Mouse (Mus musculus) common myeloid progenitor, adult 5-6 weeks (primary cell): ENCODE measurements at regions not wholly inside any gene's neighbourhood (a gene's known extent, or its start where the extent isn't known, plus 50 kb on each side); places are given as distances from the start of the nearest gene placed in this dataset.

ENCODE experiments used
- ATAC-seq: replicated peaks from 2 replicates; pipeline ENCODE4 v1.8.0; 2016; ENCODE audit warnings: low read depth, mild to moderate bottlenecking, moderate TSS enrichment, inconsistent platforms; ENCODE audit not compliant: poor library complexity, severe bottlenecking

DNA sequence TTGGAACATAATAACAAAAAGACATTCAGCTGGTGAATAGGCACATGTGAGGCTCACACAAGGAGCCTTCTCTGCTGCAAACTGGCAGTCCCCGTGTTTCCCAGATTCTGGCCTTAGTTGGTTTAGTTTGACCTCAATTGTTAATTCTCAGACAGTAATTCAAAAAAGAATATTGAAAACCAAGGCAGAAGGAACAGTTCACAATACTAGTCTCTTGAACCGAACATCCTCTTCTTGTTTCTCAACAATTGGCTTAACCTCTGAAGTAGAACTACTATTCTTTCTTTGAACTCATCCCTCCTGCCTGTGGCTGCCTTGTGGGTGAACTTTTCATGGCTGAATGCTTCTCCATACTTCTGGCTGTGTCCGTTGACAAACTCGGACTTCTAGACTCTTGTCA, 110.4 kb upstream of the Neil3 start:
- no peak for ATAC-seq

DNA sequence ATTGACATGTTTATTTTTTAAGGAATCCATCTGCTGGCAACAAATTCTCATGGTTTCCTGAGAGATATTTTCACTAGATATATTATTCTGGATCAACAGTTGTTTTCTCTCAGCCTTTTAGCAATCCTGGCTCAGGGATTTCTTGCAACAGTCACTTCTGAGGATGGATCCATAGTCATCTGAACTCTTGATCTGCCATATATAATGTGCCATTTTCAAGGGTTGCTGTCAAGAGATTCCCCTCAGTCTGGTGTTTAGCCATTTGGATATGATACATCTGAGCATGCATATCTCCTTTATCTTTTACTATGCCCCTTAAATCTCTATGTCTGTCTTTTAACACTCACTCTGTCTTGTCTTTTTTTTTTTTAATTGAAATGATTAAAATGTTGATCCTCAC, 130.3 kb upstream of the Neil3 start:
- no peak for ATAC-seq

DNA sequence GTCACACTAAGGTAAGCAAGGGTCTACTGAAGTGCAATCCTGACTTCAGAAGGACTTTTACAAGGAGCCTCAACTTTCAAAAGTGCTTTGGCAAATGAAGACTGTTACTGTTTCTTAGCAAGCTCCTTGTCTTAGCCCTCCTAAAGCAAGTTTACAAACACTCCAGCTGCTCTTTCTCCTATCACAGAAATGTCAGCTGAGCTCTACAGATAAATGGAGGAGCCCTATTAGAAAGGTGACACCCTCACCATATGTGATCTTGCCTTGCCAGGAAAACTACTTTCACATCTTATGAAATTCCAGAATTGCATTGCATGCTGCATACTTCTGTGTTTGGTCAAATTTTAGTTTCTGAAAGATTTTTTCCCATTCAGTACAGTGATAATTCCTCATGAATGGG, 136.6 kb upstream of the Neil3 start:
- no peak for ATAC-seq

DNA sequence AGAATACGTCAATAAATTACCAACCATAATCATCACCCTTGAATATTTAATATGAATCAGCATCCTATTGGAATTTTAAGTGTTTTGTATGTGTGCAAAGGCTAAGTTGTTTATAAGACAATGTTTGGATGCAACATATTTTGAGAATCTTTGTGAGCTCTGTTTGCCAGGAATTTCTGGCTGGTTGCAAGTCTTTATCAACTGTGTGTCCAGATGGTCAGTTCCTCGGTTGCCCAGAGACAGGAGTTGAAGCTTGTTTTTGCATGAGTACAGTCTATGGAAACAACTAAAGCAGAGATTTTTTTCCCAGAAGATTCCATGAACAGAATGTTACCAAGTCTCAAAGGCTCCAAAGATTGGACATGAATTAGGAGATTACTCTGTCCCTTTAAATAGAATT, 142.0 kb upstream of the Neil3 start:
- no peak for ATAC-seq

DNA sequence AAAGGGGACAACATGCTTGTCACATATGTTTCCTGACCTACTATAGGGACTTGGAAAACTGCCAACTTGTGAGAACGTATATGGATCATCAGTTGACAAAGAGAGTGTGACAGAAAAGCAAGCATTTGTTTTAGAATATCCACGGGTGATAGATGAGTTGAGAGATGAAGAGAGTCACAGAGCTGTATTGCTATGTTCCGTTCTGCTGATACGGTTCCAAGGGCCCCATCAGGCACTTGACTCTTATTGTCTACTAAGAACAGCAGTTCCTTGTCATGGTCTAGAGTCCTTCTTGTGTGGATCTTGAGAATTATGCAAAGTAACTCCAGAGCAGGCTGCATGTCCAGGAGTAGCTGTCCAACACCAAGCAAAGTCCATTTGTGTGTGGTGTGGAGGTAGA, 143.0 kb upstream of the Neil3 start:
- ATAC-seq, result no peak

DNA sequence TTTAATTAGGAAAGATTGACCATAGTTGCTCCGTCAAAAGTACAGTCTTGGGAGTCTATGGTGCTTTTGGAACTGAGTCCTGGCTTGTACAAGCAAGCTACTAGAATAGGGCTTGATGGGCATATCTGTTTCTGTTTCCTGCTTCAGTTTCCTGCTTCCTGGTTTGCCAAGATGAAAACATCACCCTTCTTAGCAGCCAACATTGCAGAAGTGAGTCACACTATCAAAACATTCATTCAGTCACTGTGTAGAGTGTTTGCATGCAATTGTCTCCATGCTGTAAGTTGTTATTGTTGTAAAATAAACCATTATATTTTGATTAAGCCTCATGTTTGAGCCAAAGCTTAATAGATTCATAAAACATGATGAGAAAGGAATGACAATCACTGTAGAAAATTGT, 149.3 kb upstream of the Neil3 start:
- ATAC-seq, result no peak

DNA sequence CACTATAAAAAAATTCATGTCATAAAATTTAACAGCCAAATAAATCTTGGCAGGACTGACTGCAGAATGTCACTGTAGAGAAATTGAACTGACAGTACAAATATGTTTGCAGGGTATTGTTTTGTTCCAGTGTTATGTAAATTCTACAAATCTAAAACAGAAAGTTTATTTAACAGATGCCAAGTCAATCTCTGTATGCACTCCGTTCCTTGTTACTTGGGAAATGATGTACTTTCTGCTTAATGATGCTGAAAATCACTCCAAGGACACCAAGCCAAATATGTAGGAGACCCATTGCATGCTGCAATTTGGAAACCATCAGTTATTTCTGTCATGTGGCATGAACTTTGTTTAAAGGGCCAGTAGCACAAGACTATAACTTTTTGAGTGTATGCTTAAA, 182.3 kb upstream of the Neil3 start:
- no peak for ATAC-seq

DNA sequence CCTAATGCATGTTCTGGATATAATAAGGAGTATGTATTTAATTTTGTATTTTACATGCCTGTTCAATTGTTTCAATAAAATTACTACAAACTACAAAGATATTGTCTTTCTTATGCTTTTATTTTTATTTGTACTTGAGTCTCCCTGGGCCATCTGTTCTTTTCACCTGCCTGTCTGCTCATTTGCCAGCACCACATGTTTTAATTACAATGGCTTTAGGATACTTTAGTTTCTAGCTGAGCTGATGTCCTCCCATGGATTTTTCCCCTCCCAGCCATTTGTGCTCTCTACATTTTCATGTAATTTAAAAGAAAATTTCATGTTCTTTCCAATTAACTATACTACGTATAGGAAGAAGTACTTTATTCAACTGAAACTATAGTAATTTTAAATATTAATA, 188.5 kb upstream of the Neil3 start:
- ATAC-seq, result no peak

DNA sequence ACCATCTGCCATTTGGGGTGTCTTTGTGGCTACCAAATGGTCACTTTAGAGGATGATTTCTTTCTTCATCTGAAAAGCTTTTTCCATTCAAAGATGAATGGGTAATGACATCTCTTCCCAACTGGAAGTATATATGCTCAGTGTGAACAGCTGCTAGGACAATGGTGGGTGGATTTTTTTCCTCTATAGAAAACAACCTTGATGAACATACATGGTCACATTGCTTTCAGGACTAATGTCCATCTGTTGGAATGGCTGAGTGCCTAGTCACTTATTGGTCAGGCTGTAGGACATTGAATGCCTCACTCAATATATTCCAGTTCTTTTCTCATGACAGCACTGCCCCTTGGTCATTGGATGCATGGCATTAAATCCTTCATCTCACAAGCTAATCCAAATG, 209.0 kb upstream of the Neil3 start:
- ATAC-seq, result no peak

DNA sequence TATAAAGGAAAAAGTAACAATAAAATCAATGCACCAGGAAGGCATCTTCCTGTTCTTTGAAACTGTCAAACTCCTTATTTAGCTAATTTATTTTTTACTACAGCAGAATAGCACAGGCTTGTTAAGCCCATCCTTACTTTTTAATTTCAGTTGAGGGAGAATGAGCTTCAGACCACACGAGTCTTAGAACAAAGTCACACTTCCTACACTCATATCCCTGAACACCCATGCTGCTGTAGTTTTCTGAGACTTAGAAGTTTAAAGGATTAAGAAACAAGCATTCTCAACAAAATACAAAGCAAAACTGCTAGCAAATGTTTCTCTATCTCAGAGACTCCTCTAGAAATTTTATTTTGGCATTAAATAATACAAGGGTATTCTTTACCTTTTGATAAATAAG, 208.8 kb upstream of the Vegfc start:
- no peak for ATAC-seq

DNA sequence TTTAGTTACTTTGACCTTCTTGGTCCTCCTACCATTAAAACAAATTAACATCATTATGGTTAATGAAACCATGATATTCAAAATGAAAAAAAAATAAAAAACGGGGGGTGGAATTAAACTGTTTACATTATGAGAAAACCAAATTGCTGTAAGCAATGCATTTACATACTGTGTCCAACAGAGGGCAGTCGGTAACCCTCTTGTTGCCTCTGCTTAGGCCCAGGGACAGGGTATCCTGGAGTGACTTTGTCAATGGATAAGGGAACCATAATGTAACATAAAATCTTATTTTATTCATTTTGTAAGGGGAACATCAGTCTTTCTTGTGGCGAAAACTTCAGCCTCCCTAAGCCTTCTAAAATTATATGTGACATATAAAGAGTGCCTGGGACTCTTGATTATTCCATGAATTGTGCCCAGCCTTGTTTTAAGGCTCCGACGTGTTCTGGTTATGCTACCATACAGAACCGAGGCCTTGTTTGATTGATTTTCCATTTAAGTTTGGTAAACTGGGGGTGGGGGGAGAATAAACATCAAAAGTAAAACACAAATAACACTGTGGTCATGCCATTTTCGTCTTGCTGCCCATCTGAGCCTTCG, 207.3 kb upstream of the Vegfc start:
- ATAC-seq, result peak; percentile 92

DNA sequence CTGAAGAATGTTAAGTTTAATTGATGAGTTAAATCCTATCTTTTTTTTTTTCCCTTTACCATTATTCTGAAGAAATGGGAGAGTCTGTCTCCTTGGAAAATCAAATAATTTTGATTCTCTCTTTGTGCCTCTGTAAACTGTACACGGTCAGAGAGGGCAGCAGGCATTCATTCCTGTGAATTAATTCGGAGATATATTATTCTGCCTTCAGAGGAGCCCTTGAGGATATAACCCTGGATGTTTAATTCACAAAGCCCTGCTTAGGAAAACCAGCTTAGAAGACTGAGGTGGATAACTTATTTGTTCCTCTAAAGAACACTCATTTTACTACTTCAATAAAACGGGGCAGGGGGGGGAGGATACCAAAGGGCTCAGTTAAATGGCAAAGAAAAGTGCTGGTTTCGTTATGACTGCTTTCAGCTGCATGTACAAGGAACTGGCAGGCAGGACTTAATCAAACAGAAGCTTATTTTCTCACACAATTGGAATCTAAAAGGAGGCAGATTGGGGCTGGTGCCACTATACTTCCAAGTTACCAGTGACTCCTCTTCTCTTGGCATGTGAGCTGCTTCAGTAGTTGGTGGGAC, 205.3 kb upstream of the Vegfc start:
- ATAC-seq, result no peak

DNA sequence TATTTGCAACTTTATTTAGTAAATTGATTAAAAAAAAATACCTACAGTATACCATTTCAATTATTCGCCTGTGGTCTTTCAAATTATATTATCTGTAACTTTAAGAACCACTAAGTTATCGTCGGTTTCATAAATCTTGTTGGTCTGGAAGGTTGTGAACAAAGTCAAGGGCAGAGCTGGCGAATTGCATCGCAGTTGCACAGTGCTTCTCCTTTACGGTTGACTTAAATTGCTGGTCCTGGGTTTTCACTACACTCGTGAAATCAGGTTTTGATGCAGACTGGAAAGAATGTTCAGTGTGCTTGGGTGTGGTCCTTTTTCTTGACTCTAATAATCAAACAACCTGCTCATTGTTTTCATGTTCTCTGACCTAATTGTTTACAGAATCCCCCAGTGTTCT, 198.6 kb upstream of the Vegfc start:
- ATAC-seq, result no peak

DNA sequence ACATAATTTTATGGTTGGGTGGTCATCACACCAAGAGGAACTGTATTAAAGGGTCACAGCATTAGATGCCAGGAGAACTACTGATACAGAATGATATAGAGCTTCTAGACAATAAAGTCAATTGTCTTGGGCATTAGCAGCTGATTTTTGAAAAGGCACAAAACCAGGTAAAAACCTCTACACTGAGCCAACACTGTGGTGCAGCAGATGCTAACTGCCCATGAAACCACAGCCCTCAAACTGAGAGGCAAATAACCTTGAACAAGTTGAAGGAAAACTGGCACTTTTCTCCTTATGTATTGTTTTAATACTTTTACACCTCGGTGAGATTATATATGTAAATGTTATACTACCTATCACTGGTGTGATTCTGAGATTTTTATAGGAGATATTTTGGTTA, 195.9 kb upstream of the Vegfc start:
- ATAC-seq, result no peak

DNA sequence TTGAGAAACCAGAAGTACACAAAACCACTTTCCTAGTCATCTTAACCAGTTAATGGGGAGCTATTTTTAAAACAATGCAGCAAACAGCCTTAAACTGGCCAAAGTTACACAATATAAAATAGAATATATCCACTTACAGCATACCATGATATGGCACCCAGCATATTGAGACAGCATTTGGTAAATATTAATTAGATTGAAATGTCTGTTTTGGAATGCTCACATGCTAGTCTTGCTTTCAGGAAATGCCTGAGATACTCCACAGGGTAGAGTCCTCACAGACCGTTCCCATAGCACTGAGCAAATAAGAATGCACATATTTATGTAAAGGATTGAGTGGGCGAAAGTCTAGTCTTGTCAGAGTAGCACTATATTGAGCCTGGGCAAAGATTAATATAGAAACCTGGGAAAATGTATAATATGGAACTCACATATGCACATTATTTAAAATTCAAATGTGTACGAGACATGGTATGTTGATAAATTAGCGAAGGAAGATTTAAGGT, 185.1 kb upstream of the Vegfc start:
- peak; percentile 36; the same call in 1 of the 2 replicates for ATAC-seq

DNA sequence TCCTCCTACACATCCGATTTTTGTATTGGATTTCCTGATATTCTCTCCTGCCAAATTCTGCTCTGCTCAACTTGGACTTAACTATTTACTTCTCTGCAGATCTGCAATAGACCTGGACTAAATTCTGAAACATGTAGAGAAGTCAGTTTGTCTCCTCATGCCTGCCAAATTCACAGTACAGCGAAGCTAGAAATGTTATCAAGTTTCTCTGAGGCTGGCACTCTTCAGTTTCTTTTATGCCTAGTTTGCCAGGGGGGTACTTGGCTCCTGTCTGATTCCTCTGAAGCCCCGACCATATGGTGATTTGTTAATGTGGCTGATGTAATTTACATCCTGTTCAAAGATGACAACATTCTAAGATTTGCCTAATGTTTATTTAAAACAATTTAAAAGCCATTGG, 184.6 kb upstream of the Vegfc start:
- ATAC-seq, result no peak

DNA sequence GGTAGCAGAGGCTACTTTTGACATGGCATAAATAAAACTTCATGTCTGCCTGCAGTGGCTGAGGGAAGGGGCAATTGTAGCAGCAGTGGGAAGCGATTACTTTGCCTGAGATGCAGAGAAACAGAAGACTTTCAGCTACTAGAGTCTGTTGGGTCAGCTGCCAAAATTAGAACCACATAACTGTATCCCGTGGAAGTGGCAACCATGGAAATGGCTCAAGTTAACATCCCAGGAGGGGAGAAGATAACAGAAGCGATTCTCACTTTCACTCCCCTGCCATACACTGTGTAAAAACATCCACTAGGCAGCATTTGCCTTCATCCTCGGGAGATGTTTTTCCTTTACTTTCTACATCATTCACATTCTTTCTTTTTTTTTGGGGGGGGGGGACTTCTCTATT, 155.1 kb upstream of the Vegfc start:
- ATAC-seq, result no peak

DNA sequence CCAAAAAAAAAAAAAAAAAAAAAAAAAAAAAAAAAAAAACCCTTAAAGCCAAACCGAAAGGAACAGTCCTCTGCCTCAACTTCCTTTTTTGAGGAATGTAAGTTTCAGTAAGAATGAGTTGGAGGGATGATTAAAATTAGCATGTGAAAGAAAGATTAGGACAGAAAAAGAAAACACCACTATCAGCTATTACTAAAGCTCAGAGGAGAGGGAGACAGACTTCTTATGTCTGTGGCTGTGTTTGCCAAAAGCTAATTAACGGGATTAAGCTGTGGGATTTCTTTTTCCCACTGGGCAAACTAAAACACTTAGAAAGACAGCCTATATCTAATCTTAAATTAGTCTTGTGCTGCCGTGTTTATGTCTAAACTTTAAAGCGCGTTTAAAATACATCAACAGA, 146.7 kb upstream of the Vegfc start:
- no peak for ATAC-seq

DNA sequence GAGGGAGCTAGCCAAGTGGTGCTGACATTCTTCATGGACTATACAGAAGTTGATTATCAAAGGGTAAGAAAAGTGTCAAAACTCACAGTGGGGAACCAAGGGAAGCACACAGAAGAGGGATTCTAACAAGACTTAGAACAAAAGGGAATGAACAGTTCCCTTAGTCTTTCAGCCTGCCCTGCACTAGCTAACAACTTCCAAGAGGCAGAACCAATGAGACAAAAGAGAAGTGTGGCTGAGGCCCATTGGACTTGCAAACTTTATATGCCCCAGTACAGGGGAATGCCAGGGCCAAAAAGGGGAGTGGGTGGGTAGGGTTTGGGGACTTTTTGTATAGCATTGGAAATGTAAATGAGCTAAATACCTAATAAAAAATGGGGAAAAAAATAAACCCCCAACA, 139.0 kb upstream of the Vegfc start:
- ATAC-seq, result no peak

DNA sequence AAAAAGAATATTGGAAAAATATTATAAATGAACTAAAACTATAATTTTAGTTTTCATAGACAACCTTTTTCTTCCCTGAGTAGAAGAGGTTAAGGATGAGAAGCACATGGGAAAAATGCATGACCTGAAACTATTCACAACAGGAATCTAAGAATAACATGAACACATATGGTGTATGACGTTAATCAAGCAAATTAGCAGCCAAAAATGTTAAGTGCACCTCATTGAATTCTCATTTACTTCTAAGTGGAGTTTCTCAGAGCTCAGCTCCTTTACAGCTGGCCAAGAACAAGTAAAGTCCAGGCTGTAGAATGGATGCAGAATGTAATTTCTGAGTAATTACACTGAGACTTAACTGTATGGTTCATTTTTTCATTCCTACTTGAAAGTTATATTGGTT, 137.9 kb upstream of the Vegfc start:
- no peak for ATAC-seq

DNA sequence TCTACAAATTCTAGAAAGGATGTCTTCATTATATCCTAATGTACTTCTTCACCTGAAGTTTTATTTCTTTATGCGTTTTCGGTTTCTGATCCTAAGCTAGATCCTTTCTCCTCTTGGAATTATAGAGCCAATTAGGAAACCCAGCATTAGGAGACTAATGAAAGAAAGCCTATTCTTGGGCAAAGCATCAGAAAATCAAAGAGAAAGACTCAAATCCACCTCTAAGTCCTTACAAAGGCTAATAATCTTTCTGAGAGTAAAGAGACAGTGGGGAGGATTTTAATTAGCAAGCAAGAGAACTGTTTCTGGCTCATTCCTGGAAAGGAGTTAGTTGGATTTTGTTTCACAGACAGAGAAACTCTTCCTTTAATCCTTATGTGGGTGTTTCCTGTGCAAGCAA, 136.3 kb upstream of the Vegfc start:
- ATAC-seq, result no peak

DNA sequence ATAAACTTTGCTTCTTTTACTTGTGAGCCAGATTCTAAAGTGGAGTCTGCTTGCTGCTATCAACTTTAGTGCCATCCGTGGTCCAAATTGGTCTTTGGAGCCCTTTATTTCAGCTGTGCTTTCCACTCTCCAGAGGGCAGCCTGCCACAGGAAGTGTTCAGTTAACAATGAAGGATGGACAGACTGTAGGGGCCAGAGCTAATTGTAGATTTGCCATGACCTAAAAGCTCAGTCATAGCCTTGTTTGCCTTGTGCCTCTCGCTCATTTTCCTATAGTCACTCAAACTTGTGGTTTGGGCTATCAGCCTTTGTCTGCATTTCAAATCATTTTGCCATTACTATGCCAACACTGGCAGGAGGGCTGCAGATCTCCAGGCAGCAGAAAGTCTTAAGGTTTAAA, 131.8 kb upstream of the Vegfc start:
- ATAC-seq, result no peak
